Mouse (Mus musculus) kidney, postnatal 14 days (tissue): Measurements from ENCODE around the gene Sp100.

Source experiments
- DNase-seq: peaks from one replicate; pipeline ENCODE4 v3.0.0; 2022; ENCODE audit warnings: mixed read lengths

Sp100 gene

DNA sequence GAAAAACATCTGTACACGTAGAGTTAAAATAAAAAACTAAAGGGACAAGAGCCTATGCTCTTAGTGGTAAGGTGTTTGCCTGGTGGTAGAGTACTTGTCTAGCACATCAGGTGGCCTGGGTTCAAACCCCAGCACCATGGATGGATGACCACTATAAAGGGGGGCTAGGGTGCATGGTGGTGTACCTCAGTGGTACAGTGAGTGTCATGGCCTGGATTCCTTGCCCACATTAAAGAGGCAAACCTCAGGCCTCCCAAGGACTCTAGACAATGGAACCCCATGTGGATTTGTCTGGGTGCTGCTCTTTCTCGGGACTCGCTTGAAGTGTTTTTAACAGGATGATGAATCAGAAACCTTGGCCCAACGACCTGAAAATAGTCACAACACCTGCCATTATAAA is 52.7 kb downstream of the Sp100 start:
- DNase-seq, result no peak

DNA sequence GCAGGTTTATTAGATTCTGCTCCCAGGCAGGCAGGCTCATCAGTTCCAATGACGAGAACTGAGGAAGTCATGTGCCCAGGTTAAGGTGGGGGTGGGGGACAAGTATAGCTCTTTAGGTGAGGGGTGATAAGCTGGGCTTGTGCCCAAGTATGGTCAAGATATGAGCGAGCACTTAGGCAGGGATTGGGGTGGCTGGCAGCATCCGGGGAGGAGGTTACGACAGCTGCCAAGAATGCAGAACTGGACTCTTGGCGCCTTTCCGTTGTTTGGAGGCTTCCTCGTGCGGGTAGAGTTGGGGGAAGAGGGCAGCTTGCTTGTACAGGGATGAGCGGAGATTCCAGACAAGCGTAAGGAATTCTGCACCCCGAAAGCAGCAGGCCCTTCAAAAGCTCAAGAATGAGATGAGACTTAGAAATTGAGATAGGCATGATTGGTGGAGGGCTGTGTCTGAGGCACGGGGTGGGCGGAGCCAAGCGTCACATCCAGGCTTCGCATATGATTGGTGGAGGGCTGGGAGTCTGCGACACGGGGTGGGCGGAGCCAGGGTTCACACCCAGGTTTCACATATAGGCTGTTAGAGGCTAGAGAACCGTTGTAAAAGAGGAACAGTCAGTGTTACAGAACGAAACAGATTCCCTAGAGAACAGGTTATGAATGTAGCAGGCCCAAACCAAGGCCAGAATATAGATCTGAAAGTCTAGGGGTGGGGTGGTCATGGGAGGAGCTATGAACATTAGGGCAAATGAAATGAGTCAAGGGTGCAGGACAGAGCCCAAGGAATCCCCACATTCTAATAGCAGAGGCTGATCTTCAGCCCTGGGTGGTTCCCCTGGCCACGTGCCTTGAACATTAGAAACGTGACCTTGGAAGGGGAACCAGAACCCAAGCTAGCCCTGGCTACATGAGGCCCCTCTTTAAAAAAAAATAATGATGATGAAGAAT is 53.7 kb downstream of the Sp100 start:
- DNase-seq, result peak; percentile 65

DNA sequence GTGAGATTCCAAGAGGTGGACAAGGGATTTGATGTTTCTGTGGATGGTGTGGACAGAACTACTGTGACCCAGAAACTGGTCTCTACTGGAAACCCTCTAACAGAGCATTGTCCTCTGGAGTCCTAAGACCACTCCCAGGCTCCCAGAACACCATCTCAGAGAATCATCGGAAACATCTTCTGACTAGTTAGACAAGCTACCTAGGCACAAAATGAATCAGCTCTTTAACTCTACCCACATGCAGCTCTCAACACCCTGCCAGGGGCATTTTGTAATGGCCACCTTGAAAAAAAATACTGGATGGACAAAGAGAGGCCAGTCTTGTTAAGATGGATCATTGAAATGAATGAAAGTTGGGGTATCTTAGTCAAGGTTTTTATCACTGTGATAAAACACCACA is 55.8 kb downstream of the Sp100 start:
- no peak for DNase-seq

DNA sequence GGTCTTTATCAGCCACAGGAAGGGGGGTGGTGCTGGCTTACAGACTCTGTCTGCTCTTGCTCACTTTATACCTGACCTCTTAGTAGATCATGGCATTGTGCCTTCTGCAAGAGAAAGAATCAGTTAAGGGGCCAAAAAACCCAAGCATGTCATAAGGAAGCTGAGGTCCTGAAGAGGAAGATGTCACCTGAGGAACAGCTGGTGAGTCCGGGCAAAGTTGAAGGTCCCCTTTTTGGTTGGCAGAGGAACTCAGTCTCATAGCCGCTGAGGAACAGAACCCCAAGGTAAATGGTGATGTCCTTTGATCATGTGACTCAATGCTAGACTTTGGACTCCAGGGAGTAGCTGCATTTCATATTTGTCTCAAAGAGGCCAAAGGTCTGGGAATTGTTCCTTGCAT is 57.0 kb downstream of the Sp100 start:
- no peak for DNase-seq

DNA sequence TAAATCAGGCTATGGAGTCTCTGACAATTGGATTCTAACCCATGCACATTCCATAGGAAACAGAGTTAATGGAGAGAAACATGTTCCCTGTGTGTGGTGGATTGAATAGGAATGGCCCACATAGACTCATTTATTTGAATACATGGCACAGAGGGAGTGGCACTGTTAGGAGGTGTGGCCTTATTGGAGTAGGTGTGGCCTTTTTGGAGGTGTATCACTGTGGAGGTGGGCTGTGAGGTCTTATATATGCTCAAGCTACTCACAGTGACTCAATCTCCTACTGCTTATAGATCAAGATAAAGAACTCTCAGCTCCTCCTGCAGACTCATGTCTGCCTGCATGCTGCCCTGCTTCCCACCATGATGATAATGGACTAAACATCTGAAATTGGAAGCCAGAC is 64.7 kb downstream of the Sp100 start:
- DNase-seq, result no peak

DNA sequence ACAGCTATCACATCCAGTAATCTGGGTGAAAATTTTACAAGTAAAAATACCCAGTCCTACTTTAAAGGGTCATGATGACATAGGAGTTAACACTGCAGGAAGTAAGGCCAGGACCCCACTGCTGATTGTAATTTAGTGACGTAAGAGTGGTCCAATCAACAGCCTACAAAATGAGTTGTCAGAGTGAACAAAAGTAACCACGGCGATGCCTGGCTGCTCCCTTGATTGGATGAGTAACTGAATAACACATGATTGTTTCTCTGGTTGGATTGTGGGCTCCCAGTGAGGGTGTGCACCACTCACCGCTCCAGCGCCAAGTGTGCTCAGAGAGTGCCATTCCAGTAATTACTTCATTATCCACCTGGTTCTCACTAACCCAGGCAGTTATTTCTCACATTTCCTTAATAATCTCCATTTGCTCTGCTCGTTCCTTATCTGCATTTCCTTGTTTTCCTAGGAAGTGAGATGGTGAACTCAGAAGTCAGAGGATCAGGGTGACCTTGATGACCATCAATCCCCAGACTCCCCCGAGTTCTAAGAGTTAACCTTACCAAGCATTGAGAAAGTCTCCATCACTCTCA is 66.7 kb downstream of the Sp100 start:
- DNase-seq, result no peak

DNA sequence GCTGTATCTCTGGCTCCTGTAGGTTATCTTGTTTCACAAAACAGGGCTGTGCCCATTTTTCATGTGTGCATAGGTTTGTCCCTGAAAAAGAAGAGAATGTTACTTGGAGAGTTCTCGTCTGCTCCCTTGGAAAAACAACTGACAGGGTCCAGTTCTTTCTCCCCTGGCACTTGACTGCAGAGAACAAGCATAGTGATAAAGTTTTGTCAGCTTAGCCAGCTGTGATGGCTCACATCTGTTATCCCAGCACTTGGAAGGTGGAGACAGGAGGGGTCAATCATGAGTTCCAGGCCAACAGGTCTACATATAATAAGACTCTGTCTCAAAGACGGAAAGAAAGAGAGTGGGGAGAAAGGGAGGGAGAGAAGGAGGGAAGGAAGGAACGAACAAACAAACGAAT is 69.3 kb downstream of the Sp100 start:
- no peak for DNase-seq

DNA sequence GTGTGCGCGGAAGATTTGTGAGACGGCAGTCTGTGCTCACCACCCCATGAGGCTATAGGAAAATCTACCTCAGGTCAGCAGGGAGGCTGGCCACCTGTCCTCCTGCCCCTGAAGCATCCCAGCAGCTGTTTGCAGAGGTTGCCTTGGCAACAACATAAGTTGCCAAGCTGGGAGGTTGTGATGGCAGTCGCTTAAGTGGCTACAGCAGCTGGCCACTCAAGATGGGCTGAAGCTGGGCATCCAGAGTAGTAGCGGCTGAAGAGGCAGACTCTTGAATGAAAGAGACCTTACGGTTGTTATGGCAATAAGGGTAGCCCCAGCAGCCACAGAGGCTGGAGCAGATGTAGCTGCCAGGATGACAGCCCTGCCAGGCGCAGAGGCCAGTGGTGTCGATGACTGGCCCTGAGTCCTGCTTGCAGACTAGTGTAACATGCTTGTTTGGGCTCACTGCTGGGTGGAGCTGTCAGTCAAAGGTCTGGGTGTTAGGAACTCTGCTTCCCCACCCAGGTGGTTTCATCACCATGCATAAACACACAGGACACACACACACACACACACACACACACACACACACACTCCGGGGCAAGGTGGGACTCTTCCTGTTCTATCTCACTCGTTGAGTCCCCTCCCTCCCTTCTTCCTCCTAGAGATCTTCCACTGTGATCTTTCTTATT is 70.6 kb downstream of the Sp100 start:
- DNase-seq, result no peak

DNA sequence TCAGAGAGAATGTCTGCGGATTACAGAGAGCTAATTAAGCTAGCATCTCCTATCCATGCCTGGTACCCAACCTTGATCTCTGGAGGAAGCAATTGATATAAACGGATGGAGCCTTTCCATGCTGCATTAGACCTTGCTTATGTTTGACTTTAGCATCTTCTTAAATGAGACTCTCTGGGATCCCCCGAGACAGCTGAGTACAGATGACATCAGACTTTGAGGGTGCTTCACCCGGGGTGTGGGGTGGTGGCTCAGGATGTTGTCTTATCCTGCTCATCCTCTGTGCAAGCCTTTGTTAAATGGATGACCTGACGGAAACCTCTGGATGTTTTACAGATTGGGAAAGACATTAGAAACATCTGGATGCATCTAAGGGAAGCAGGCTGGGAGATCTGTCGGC is 80.7 kb downstream of the Sp100 start:
- DNase-seq, result no peak

DNA sequence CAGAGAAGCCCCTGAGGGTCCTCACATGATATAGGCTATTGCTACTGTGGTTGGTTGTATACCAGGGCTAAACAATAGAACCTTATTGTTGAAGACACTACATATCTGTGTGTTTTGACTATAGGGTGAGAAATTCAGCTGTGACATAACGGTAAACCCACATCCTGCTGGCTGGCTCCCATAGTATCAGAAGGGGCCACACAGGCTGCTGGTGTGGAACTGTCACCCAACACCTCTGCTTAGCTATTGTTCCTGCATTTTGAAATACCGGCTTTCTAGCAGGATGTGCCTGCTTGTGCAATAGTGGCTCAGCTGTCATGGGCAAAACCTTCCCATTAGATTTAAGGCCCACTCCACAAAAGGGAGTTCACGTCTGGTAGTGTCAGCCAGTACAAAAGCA is 82.8 kb downstream of the Sp100 start:
- DNase-seq, result no peak

DNA sequence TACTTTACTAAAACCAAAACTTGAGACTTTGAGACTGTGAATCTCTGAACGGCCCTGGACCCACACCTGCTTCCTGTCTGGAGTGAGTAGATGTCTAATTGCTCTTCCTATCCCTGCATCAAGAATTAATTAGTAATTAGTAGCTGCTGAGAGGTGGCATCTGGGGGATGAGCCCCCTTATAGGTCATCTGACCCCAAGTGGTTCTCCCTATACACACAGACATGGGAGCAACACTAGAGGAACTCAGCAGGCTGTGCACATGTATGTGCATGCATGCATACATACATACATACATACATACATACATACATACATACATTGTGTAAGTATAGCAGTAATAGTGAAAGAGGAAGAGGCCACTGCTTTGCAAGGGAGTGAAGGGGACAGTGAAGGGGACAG is 84.7 kb downstream of the Sp100 start:
- DNase-seq, result no peak

DNA sequence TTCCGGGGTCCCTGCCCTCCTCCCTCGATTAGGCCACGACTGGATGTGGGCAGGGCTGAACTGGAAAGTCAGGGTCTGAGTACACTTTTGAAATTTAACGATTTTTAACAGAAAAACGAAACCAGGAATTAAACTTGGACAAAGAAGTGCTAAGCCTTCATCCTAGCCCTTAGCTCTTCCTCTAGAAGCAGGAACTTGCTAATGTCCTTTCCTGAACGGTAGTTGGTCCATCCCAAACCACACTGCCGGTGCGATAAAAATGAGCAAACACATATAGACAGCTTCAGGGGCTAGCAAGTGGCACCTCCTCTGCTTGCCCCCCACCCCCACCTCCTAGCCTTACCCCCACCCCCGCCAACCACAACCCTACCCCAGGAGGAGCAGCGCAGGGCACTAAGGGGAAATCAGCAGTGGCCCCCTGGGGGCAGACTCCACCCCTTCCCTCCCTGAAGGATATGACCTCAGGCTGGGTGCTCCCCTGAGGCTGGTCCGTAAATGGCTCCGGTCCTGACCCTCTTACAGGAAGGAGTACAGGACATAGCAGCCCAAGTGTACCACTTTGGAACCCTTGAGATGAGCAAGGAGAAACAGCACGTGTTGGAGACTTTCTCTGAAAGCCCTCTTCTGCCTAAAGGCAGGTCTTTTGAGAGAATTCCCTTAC is 85.8 kb downstream of the Sp100 start:
- DNase-seq, result peak; percentile 13

DNA sequence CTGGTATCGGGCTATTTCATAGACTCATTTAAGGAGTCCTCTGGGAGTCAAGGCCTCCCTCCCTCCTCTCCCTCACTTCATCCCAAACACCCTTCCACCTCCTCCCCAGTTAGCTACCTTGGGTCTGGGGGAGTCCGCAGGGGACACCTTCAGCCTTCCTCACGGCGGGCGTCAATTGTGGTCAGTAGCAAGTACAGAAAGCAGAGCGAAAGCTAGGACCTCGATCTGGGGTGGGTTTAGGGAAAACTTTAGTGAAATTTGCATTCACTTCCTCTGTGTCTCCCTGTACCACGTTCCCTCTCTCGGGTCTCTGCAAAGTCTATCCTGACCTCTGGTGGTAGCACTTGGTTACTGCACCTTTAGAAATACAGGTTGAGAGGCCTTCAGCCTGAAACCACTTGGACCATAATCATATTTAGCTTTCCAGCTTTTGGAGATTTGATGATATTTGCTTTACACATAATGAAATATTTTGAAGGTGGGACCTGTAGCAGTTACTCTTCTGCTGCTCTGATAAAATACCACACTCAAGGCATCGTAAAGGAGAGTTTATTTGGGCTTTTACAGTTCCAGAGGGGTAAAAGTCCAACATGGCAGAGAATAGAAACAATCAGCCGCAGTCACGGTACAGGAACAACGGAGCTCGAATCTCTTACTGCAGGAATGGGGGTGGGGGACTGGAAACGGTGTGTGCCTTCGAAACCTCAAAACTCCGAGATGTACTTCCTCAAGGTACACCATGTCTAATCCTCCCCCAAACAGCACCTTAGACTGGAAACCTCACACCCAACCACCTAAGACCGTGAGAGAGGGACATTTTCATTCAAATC is 86.8 kb downstream of the Sp100 start:
- DNase-seq, result peak; percentile 80

DNA sequence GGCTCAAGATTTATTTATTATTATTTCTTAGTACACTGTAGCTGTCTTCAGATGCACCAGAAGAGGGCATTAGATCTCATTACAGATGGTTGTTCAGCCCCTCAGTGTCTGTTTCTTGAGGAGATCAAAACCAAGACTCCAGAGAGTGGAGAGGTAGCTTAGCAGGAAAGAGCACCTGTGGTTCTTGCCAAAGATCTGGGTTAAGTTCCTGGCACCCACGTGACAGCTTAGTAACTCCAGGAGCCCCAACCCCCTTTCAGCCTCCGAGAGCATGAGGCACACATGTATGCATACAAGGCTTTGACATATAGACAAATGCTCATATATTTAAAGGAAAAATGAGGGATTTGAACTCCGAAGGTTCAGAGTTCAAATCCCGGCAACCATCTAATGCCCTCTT is 89.2 kb downstream of the Sp100 start:
- DNase-seq, result no peak

DNA sequence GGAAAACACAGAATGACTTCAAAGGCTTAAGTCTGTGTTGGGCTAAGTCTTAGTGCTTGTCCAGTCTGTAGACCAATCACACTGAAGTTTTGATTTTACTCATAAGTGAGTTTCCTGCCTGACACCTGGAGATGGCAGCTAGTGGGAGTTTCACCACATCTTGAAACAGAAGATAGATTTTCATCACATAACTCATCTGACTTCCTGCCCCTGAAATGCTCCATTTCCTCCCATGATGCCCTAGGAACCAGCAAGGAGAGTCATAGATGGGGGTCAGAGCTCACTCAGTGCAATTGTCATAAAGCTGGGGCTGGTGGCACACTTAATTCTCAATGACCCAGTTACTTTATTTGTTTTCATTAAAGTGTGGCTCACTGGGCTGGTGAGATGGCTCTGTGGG is 90.0 kb downstream of the Sp100 start:
- DNase-seq, result no peak

DNA sequence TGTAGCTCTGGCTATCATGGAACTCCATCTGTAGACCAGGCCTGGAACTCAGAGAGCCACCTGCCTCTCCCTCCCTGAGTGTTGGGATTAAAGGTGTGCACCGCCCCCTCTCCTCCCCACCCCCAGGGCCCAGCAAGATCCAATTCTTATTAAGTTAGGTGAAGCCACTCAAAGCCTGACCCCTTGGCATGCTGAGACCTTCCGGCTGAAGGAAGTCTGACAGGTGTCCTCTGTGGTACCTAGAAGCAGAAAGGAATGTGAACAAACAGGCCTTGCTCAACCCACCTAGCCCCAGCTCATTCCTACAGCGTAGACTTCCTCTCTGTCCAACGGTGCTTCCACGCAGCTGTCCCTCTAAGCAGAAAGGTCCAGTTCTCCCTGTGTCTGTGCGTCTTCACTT is 91.1 kb downstream of the Sp100 start:
- DNase-seq, result no peak

DNA sequence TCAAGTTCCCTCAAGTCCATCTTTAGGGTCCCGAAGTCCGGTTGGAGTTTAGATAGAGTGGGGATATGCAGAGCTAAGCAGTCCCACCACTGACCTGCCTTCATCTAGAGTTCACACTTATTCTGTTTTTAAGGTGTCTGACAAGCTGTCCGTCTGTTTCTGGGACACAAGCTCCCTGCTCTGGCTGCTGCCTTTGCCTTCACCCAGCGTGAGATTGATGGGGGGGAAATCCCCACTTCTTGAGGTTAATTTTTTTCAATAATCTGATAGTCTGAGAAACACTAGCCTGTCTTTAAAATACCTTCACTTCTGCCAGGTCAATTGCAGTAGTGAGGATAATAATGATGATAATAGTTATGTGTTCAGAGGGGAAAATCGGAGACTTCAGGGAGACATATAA is 92.5 kb downstream of the Sp100 start:
- no peak for DNase-seq

DNA sequence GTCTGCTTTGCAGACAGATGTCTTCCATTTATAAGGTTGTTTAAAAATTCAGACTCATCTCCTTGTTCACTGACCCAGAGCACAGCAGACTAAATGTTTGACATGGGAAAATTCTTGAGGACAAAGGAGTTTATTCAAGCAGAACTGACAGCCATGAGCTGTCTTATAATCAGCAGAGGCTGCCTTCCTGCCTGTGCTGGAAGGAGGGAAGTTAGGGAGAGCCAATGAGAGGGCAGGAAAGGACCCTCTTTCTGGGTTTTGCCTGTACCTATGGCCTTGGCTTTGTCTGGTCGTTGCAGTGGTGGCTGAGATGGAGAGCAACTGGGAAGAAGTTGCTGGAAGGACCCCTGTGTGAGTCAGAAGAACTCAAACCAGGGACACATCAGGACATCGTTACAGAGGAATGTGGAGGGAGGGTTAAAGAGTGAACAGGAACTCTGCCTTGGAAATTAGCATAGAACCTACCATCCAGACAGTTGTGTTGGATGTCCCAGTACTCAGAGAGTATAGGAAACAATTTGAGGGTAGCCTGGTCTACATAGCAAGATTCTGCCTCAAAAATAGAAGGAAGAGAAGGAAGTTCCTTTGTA is 93.2 kb downstream of the Sp100 start:
- DNase-seq, result no peak

DNA sequence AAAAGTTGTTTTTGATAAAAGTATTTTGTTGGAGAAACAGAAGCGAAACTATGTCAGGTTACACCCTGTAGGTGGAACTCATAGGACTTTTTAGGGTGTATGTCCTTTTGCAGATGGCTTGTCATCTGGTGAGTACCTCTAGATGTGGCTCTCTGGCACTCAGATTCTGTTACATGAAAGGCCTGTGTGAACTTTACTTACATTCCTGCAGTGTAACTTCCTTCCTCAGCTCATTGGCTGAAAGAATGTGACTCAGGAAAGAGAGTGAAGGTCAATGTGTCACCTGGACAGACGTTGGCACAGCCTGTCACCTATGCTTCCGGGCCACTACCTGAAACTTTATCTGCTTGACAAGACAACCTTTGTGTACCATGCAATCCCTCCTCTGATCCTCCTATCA is 94.8 kb downstream of the Sp100 start:
- DNase-seq, result no peak

DNA sequence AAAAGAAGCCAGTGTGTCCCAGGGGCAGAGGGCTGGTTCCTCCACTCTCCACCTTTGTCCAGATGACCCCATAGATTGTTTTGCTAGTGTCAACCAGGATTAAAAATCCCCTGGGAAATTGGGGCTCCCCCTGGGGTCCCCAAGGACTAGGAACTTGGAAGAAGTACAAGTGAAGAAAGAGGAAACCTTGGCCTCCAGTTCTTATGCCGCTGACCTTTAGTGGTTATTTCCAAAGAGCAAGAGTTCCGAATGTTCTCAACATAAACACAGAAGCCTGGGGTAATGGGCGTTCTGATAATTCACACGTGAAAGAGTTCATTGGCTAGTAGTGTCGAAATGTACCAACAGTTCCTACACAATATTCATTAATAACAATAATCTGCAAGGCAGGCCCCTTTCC is 96.7 kb downstream of the Sp100 start:
- no peak for DNase-seq

DNA sequence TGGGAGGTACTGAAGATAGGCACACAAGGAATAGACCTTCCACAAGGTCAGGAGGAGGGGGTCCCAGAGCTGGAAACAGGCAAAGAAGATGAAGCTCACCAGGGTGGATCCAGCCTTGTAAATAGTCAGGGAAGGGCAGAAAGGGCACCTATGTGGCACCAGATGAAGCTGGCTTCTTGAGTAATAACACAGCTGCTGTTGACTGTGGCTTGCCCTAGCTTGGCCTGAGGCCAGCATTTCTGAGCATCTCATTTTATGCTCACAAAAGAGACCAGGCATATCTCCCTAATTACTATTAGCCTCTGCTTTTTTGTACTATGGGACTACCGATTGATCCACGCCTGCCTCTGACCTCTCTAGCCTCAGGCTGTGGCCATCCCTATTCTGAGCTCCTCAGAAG is 100.0 kb downstream of the Sp100 start:
- DNase-seq, result no peak

DNA sequence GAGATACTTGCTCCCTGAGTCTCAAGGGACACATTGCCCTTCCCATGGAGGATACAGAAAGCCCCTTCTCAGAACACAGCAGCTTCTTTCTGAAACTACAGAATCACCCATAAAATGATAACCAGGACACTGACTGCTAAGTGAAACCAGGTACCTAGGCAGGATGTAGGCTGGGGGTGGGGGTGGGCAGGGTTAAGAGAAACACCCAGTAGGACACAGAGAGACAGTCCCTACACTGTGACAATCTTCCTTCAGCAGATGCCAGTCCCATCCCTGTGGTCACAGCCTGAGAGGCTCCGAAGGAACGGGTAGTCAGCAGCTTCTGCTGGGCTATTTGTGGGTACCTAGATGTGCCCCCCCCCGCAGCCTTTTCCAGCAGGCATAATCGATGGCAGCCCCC is 100.9 kb downstream of the Sp100 start:
- DNase-seq, result no peak
